Mouse (Mus musculus) right cerebral cortex, adult 18-20 months (tissue): ENCODE data around the gene Ctc1.
"Not testable (repeated sequence)": the region's sequence is repeated elsewhere in the genome, so short reads cannot be mapped to it uniquely, and the experiment has no call there.

Source experiments
- DNase-seq: peaks from one replicate; pipeline ENCODE4 v3.0.0; 2022; ENCODE audit warnings: mixed read lengths

The Ctc1 gene

GRCm38 (mm10) chr11:69008182-69009121, 7.3 kb upstream of the Ctc1 start, which contains the start of gene Pfas:
Gene Pfas (minus strand): TSS chr11:69008460.
- DNase-seq: peak; percentile 92

GRCm38 (mm10) chr11:69009508-69009907, 6.2 kb upstream of the Ctc1 start:
- no peak for DNase-seq

- no peak for DNase-seq
Measured at GRCm38 (mm10) chr11:69010400-69011323, 5.0 kb upstream of the Ctc1 start.

GRCm38 (mm10) chr11:69011445-69011844, 4.3 kb upstream of the Ctc1 start:
- not testable (repeated sequence) for DNase-seq

- peak; percentile 91 for DNase-seq
Measured at GRCm38 (mm10) chr11:69012071-69012601, 3.6 kb upstream of the Ctc1 start.

GRCm38 (mm10) chr11:69016755-69017154, 1.0 kb downstream of the Ctc1 start:
- no peak for DNase-seq

GRCm38 (mm10) chr11:69020691-69021090, 5.0 kb downstream of the Ctc1 start:
- no peak for DNase-seq

- DNase-seq: no peak
Measured at GRCm38 (mm10) chr11:69026562-69026961, 10.9 kb downstream of the Ctc1 start.

GRCm38 (mm10) chr11:69028805-69029204, 13.1 kb downstream of the Ctc1 start:
- DNase-seq: no peak

- DNase-seq: no peak
Measured at GRCm38 (mm10) chr11:69033552-69033951, 17.8 kb downstream of the Ctc1 start.

- DNase-seq: no peak
Measured at GRCm38 (mm10) chr11:69034585-69034984, 18.9 kb downstream of the Ctc1 start.

GRCm38 (mm10) chr11:69035411-69035810, 19.7 kb downstream of the Ctc1 start:
- no peak for DNase-seq

GRCm38 (mm10) chr11:69035849-69036248, 20.1 kb downstream of the Ctc1 start:
- peak; percentile 94 for DNase-seq

- DNase-seq: peak; percentile 90
Measured at GRCm38 (mm10) chr11:69036486-69037230, 20.9 kb downstream of the Ctc1 start.

GRCm38 (mm10) chr11:69037231-69038061, 21.7 kb downstream of the Ctc1 start:
- peak; percentile 88 for DNase-seq

GRCm38 (mm10) chr11:69038173-69038572, 22.5 kb downstream of the Ctc1 start:
- no peak for DNase-seq

- peak; percentile 73 for DNase-seq
Measured at GRCm38 (mm10) chr11:69045531-69046394, 30.1 kb downstream of the Ctc1 start, which contains the start of gene Aurkb. Gene Aurkb (plus strand): TSS chr11:69045647.

- DNase-seq: no peak
Measured at GRCm38 (mm10) chr11:69046395-69046774, 30.7 kb downstream of the Ctc1 start.

- DNase-seq: no peak
Measured at GRCm38 (mm10) chr11:69047592-69047991, 31.9 kb downstream of the Ctc1 start.

- DNase-seq: no peak
Measured at GRCm38 (mm10) chr11:69048151-69048550, 32.4 kb downstream of the Ctc1 start.
